Mouse (Mus musculus) hindbrain, embryonic 14.5 days (tissue): ENCODE data around the gene Cab39l. TPM values are rescaled to one million over a fixed set of nuclear protein-coding genes. Genes with fewer than 3 reads are reported as not detected.

Experiments used
- ATAC-seq: fragments of 200-750 bp; cut with Nextera tagmentation; 2 replicates; pipeline ENCODE4 v1.8.0; 2017; ENCODE audit warnings: moderate number of reproducible peaks, mild to moderate bottlenecking, moderate TSS enrichment, moderate library complexity; ENCODE audit not compliant: low FRiP score
- DNase-seq: peaks from one replicate; pipeline ENCODE4 v3.0.0-alpha.2; 2015; ENCODE audit warnings: low spot score
- H3K27ac ChIP-seq: fragments of 300-500 bp; sonication (generic); 2 replicates; pipeline ENCODE4 v1.5.1; 2014; ENCODE audit warnings: mild to moderate bottlenecking, moderate library complexity
- H3K27me3 ChIP-seq: fragments of 300-500 bp; sonication (generic); 2 replicates; pipeline ENCODE4 v1.6.1; 2014; ENCODE audit warnings: mild to moderate bottlenecking, low read length, mixed read lengths; ENCODE audit not compliant: control insufficient read depth, insufficient read depth
- H3K36me3 ChIP-seq: fragments of 300-500 bp; sonication (generic); replicated peaks from 2 replicates; pipeline ENCODE4 v1.6.1; 2014; ENCODE audit not compliant: control insufficient read depth, insufficient read depth
- H3K4me1 ChIP-seq: fragments of 300-500 bp; sonication (generic); replicated peaks from 2 replicates; pipeline ENCODE4 v1.6.1; 2014; ENCODE audit warnings: antibody characterized with exemption, low read length, mixed read lengths; ENCODE audit not compliant: control insufficient read depth, insufficient read depth
- H3K4me2 ChIP-seq: fragments of 300-500 bp; sonication (generic); replicated peaks from 2 replicates; pipeline ENCODE4 v1.6.1; 2014; ENCODE audit warnings: mild to moderate bottlenecking, moderate library complexity
- H3K4me3 ChIP-seq: fragments of 300-500 bp; sonication (generic); replicated peaks from 2 replicates; pipeline ENCODE4 v1.5.1; 2014; ENCODE audit warnings: mild to moderate bottlenecking, low read length
- H3K9ac ChIP-seq: fragments of 300-500 bp; sonication (generic); 2 replicates; pipeline ENCODE4 v1.6.1; 2014
- H3K9me3 ChIP-seq: fragments of 300-500 bp; sonication (generic); 2 replicates; pipeline ENCODE4 v1.6.1; 2016; ENCODE audit warnings: low read length; ENCODE audit not compliant: control insufficient read depth
- WGBS: fragments of 180-500 bp; shearing (Covaris S2); extraction: QIAGEN DNeasy Blood & Tissue Kit; methylation state at CpG from one replicate; pipeline ENCODE4 v1.1.7; 2014; 5-methylcytosine and 5-hydroxymethylcytosine counted together
- polyA plus RNA-seq: library from polyadenylated mRNA; unstranded; fragments of >200 nt; fragmentation: Nextera tagmentation; extraction: Ambion mirVana; gene quantifications from 2 replicates; pipeline ENCODE4 v1.2.1, GENCODE M21; 2014

The Cab39l gene
- polyA plus RNA-seq, 1 experiment from 2014 or later = 32.2 TPM

GRCm38 (mm10) chr14:59485247-59485810, 44.6 kb downstream of the Cab39l start:
- no peaks in the 10 kb centered on the region for H3K4me1 ChIP-seq
- no peak overlapping the region for H3K4me2 ChIP-seq
- H3K9me3 ChIP-seq = no peaks in the 10 kb centered on the region
- H3K27ac ChIP-seq = no peak overlapping the region
- ATAC-seq = no peak
- H3K36me3 ChIP-seq = no peaks in the 10 kb centered on the region
- 92% methylated on average over 4 of the region's 4 CpGs for WGBS
- no peak overlapping the region for H3K4me3 ChIP-seq
- H3K9ac ChIP-seq = no peak overlapping the region
- no peak for DNase-seq
- no peaks in the 10 kb centered on the region for H3K27me3 ChIP-seq

- no peaks in the 10 kb centered on the region for H3K36me3 ChIP-seq
- DNase-seq = no peak
- H3K9me3 ChIP-seq = no peaks in the 10 kb centered on the region
- H3K27ac ChIP-seq = no peak overlapping the region
- no peak overlapping the region for H3K4me2 ChIP-seq
- no peak for ATAC-seq
- no peaks in the 10 kb centered on the region for H3K27me3 ChIP-seq
- no peak overlapping the region for H3K9ac ChIP-seq
- no peaks in the 10 kb centered on the region for H3K4me1 ChIP-seq
- H3K4me3 ChIP-seq = no peak overlapping the region
- 89% methylated on average over 4 of the region's 4 CpGs for whole genome bisulfite sequencing
Observed at GRCm38 (mm10) chr14:59492376-59492775, 51.6 kb downstream of the Cab39l start.

- no peaks in the 10 kb centered on the region for H3K36me3 ChIP-seq
- 95% methylated on average over 5 of the region's 5 CpGs for WGBS
- H3K27me3 ChIP-seq = no peaks in the 10 kb centered on the region
- no peak overlapping the region for H3K4me3 ChIP-seq
- DNase-seq (no peak), ATAC-seq (no peak)
- no peak overlapping the region for H3K9ac ChIP-seq
- no peak overlapping the region for H3K4me2 ChIP-seq
- no peaks in the 10 kb centered on the region for H3K4me1 ChIP-seq
- H3K27ac ChIP-seq = no peak overlapping the region
- no peaks in the 10 kb centered on the region for H3K9me3 ChIP-seq
Observed at GRCm38 (mm10) chr14:59497928-59498327, 57.2 kb downstream of the Cab39l start.

- ATAC-seq (no peak), DNase-seq (no peak)
- no peak overlapping the region for H3K27ac ChIP-seq
- H3K27me3 ChIP-seq = no peaks in the 10 kb centered on the region
- H3K4me3 ChIP-seq = no peak overlapping the region
- no peak overlapping the region for H3K4me2 ChIP-seq
- 96% methylated on average over 8 of the region's 8 CpGs for WGBS
- H3K9me3 ChIP-seq = no peaks in the 10 kb centered on the region
- H3K36me3 ChIP-seq = no peaks in the 10 kb centered on the region
- no peak overlapping the region for H3K9ac ChIP-seq
- no peaks in the 10 kb centered on the region for H3K4me1 ChIP-seq
Observed at GRCm38 (mm10) chr14:59504831-59505230, 64.1 kb downstream of the Cab39l start.

GRCm38 (mm10) chr14:59506139-59506538, 65.4 kb downstream of the Cab39l start:
- Histone ChIP-seq H3K4me3 (no peak overlapping the region), H3K27me3 (no peaks in the 10 kb centered on the region), H3K4me2 (no peak overlapping the region), H3K27ac (no peak overlapping the region), H3K9ac (no peak overlapping the region), H3K36me3 (no peaks in the 10 kb centered on the region), H3K4me1 (no peaks in the 10 kb centered on the region), H3K9me3 (no peaks in the 10 kb centered on the region)
- DNase-seq = no peak
- no peak for ATAC-seq
- 91% methylated on average over 4 of the region's 4 CpGs for WGBS

GRCm38 (mm10) chr14:59513922-59514444, 73.2 kb downstream of the Cab39l start:
- Histone ChIP-seq H3K4me1 (no peaks in the 10 kb centered on the region), H3K27me3 (no peaks in the 10 kb centered on the region), H3K9me3 (no peaks in the 10 kb centered on the region), H3K9ac (no peak overlapping the region), H3K4me2 (no peak overlapping the region), H3K4me3 (no peak overlapping the region), H3K27ac (no peak overlapping the region), H3K36me3 (no peaks in the 10 kb centered on the region)
- no peak for ATAC-seq
- DNase-seq = no peak
- 90% methylated on average over 6 of the region's 6 CpGs for WGBS

GRCm38 (mm10) chr14:59525843-59526242, 85.1 kb downstream of the Cab39l start:
- DNase-seq (no peak), ATAC-seq (no peak)
- H3K27ac ChIP-seq = no peak overlapping the region
- no peaks in the 10 kb centered on the region for H3K4me1 ChIP-seq
- H3K36me3 ChIP-seq = no peaks in the 10 kb centered on the region
- H3K4me3 ChIP-seq = no peak overlapping the region
- WGBS = 90% methylated on average over 5 of the region's 5 CpGs
- no peak overlapping the region for H3K4me2 ChIP-seq
- no peak overlapping the region for H3K9ac ChIP-seq
- H3K27me3 ChIP-seq = no peaks in the 10 kb centered on the region
- H3K9me3 ChIP-seq = no peaks in the 10 kb centered on the region

- ATAC-seq (no peak), DNase-seq (no peak)
- Histone ChIP-seq H3K27ac (no peak overlapping the region), H3K9ac (no peak overlapping the region), H3K4me1 (no peaks in the 10 kb centered on the region), H3K4me2 (no peak overlapping the region), H3K27me3 (no peaks in the 10 kb centered on the region), H3K4me3 (no peak overlapping the region), H3K9me3 (no peaks in the 10 kb centered on the region), H3K36me3 (no peaks in the 10 kb centered on the region)
- WGBS = 74% methylated on average over 1 of the region's 1 CpGs
Observed at GRCm38 (mm10) chr14:59530801-59531200, 90.0 kb downstream of the Cab39l start.

GRCm38 (mm10) chr14:59532986-59533385, 92.2 kb downstream of the Cab39l start:
- Histone ChIP-seq H3K27me3 (no peaks in the 10 kb centered on the region), H3K36me3 (no peaks in the 10 kb centered on the region), H3K4me1 (no peaks in the 10 kb centered on the region), H3K27ac (no peak overlapping the region), H3K4me2 (no peak overlapping the region), H3K9ac (no peak overlapping the region), H3K9me3 (no peaks in the 10 kb centered on the region), H3K4me3 (no peak overlapping the region)
- 91% methylated on average over 1 of the region's 1 CpGs for WGBS
- no peak for ATAC-seq
- no peak for DNase-seq

GRCm38 (mm10) chr14:59533908-59534307, 93.1 kb downstream of the Cab39l start:
- Histone ChIP-seq H3K4me2 (no peak overlapping the region), H3K36me3 (no peaks in the 10 kb centered on the region), H3K27me3 (no peaks in the 10 kb centered on the region), H3K27ac (no peak overlapping the region), H3K4me3 (no peak overlapping the region), H3K4me1 (no peaks in the 10 kb centered on the region), H3K9me3 (no peaks in the 10 kb centered on the region), H3K9ac (no peak overlapping the region)
- ATAC-seq (no peak), DNase-seq (no peak)
